Mouse (Mus musculus): ENCODE measurements around the gene Irf2bpl.

DNA sequence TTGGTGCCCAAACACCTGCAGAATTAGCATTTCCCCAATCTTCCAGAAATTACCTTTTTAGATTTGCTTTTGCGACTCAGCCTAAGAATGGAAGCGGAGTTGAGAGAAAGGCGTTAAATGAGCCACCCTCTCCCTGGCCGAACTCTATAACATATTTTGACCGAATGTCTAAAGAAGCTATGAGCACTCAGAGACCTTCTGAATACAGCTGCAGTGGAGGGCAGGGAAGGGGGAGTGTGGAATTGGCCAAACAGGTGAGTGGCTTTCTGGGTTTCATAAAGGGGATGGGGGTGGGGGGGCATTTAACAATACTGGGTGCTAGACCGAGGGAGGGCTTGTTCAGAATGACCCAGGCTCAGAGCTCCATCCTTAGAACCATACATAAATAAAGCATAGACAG, 738 bp upstream of the Irf2bpl start:
- TF ChIP-seq CTCF (IDR thresholded peaks at IDR 0.05; ENCODE audit: borderline replicate concordance, extremely low read depth, insufficient read depth, insufficient read length): no peak
- no peak for TF ChIP-seq POLR2A (IDR thresholded peaks at IDR 0.05; ENCODE audit: borderline replicate concordance, extremely low read depth, insufficient read depth, insufficient read length, poor library complexity, severe bottlenecking)
